Mouse (Mus musculus) liver, postnatal 0 days (tissue): ENCODE results near the gene Asic3. TPM values are rescaled to one million over a fixed set of nuclear protein-coding genes. Genes with fewer than 3 reads are reported as not detected.
A peak's percentile ranks its signal among the peaks of the same experiment; 100 is the strongest.

Experiments
- ATAC-seq: fragments of 200-750 bp; cut with Nextera tagmentation; 2 replicates; pipeline ENCODE4 v1.8.0; 2017; ENCODE audit warnings: mild to moderate bottlenecking, moderate library complexity
- DNase-seq: peaks from one replicate; pipeline ENCODE4 v3.0.0-alpha.2; 2016
- H3K27ac ChIP-seq: fragments of 300-500 bp; sonication (generic); 2 replicates; pipeline ENCODE4 v1.5.1; 2014; ENCODE audit warnings: antibody characterized with exemption, moderate library complexity, mild to moderate bottlenecking, low read depth
- H3K27me3 ChIP-seq: fragments of 300-500 bp; sonication (generic); 2 replicates; pipeline ENCODE4 v1.6.1; 2014; ENCODE audit warnings: low read length, control low read depth, mixed read lengths; ENCODE audit not compliant: insufficient read depth
- H3K36me3 ChIP-seq: fragments of 300-500 bp; sonication (generic); replicated peaks from 2 replicates; pipeline ENCODE4 v1.6.1; 2014; ENCODE audit warnings: mild to moderate bottlenecking, control low read depth, low read length, moderate library complexity, mixed read lengths; ENCODE audit not compliant: insufficient read depth
- H3K4me1 ChIP-seq: fragments of 300-500 bp; sonication (generic); 2 replicates; pipeline ENCODE4 v1.6.1; 2014; ENCODE audit warnings: antibody characterized with exemption, mild to moderate bottlenecking, control low read depth; ENCODE audit not compliant: insufficient read depth
- H3K4me2 ChIP-seq: fragments of 300-500 bp; sonication (generic); 2 replicates; pipeline ENCODE4 v1.6.1; 2014; ENCODE audit warnings: low read depth, mild to moderate bottlenecking, low read length, moderate library complexity, mixed read lengths
- H3K4me3 ChIP-seq: fragments of 300-500 bp; sonication (generic); 2 replicates; pipeline ENCODE4 v1.5.1; 2014; ENCODE audit warnings: low read depth, low read length
- H3K9ac ChIP-seq: fragments of 300-500 bp; sonication (generic); replicated peaks from 2 replicates; pipeline ENCODE4 v1.6.1; 2014; ENCODE audit warnings: mild to moderate bottlenecking, moderate library complexity
- H3K9me3 ChIP-seq: fragments of 300-500 bp; sonication (generic); 2 replicates; pipeline ENCODE4 v1.6.1; 2016; ENCODE audit warnings: mild to moderate bottlenecking, control low read depth, low read length, mixed read lengths
- CTCF ChIP-seq: sonication (generic); IDR thresholded peaks from 2 replicates; pipeline ENCODE4 v1.5.1; 2016; ENCODE audit warnings: antibody characterized with exemption, low read depth
- EP300 ChIP-seq: IDR thresholded peaks from 2 replicates; pipeline ENCODE4 v1.6.1; 2016; ENCODE audit warnings: antibody characterized with exemption, low read depth, mild to moderate bottlenecking
- WGBS: fragments of 180-500 bp; shearing (Covaris S2); extraction: QIAGEN DNeasy Blood & Tissue Kit; methylation state at CpG from one replicate; pipeline ENCODE4 v1.1.7; 2014; ENCODE audit not compliant: insufficient replicate concordance; 5-methylcytosine and 5-hydroxymethylcytosine counted together
- polyA plus RNA-seq: library from polyadenylated mRNA; unstranded; fragments of >200 nt; fragmentation: Nextera tagmentation; extraction: Ambion mirVana; gene quantifications from 2 replicates; pipeline ENCODE4 v1.2.1, GENCODE M21; 2015

Asic3 gene
- polyA plus RNA-seq, 1 experiment from 2014 or later = not detected

- ATAC-seq (peak; percentile 89), DNase-seq (peak; percentile 98)
- Histone ChIP-seq H3K4me1 (peaks cover 26% of the 10 kb centered on the region), H3K4me2 (peak within 1 kb of the TSS; percentile 96), H3K9ac (peak within 1 kb of the TSS; percentile 80), H3K9me3 (no peaks in the 10 kb centered on the region), H3K27ac (peak within 1 kb of the TSS; percentile 97), H3K27me3 (no peaks in the 10 kb centered on the region), H3K36me3 (peaks cover 11% of the 10 kb centered on the region; the same call in 1 of the 2 replicates), H3K4me3 (peak within 1 kb of the TSS; percentile 65)
- WGBS = under 1% methylated on average over 46 of the region's 46 CpGs
- TF ChIP-seq CTCF (no peak), EP300 (peak; percentile 79)
These were observed 10.2 kb downstream of the Asic3 start, which contains the start of the genes Cdk5 and Slc4a2 for GRCm38 (mm10) chr5:24423129-24424003. Gene Cdk5 (minus strand): TSS chr5:24423530. Gene Slc4a2 (plus strand): TSS chr5:24423837.

GRCm38 (mm10) chr5:24424004-24424781 lies 11.0 kb downstream of the Asic3 start:
- peak; percentile 59 for ATAC-seq
- no peak for DNase-seq
- Histone ChIP-seq H3K9me3 (no peaks in the 10 kb centered on the region), H3K27ac (peak overlapping the region; percentile 97), H3K9ac (peak overlapping the region; percentile 80), H3K4me2 (peak overlapping the region; percentile 96), H3K4me1 (peaks cover 26% of the 10 kb centered on the region), H3K27me3 (no peaks in the 10 kb centered on the region), H3K36me3 (peaks cover 9% of the 10 kb centered on the region; the same call in 1 of the 2 replicates), H3K4me3 (peak overlapping the region; percentile 65)
- 12% methylated on average over 21 of the region's 21 CpGs for WGBS
- TF ChIP-seq EP300 (no peak), CTCF (no peak)

- no peaks in the 10 kb centered on the region for H3K9me3 ChIP-seq
- H3K4me3 ChIP-seq = peak overlapping the region; percentile 65
- H3K4me1 ChIP-seq = peaks cover 26% of the 10 kb centered on the region
- H3K27me3 ChIP-seq = no peaks in the 10 kb centered on the region
- peak; percentile 90 for DNase-seq
- peak overlapping the region; percentile 97 for H3K27ac ChIP-seq
- H3K9ac ChIP-seq = peak overlapping the region; percentile 80
- peak overlapping the region; percentile 96 for H3K4me2 ChIP-seq
- peak; percentile 56 for ATAC-seq
- WGBS = under 1% methylated on average over 54 of the region's 60 CpGs
- TF ChIP-seq EP300 (no peak), CTCF (no peak)
- peaks cover 15% of the 10 kb centered on the region for H3K36me3 ChIP-seq
These were observed 11.7 kb downstream of the Asic3 start for GRCm38 (mm10) chr5:24424861-24425411.

- Histone ChIP-seq H3K4me2 (peak overlapping the region; percentile 96), H3K4me1 (peaks cover 26% of the 10 kb centered on the region), H3K9me3 (no peaks in the 10 kb centered on the region), H3K36me3 (peaks cover 14% of the 10 kb centered on the region), H3K9ac (peak overlapping the region; percentile 80), H3K27ac (peak overlapping the region; percentile 97), H3K27me3 (no peaks in the 10 kb centered on the region), H3K4me3 (peak overlapping the region; percentile 65)
- whole genome bisulfite sequencing = 3% methylated on average over 27 of the region's 30 CpGs
- DNase-seq (no peak), ATAC-seq (no peak)
- TF ChIP-seq CTCF (peak; percentile 42), EP300 (no peak)
These were observed 12.3 kb downstream of the Asic3 start for GRCm38 (mm10) chr5:24425421-24426036.

GRCm38 (mm10) chr5:24426037-24426432 lies 12.8 kb downstream of the Asic3 start:
- Histone ChIP-seq H3K36me3 (peaks cover 13% of the 10 kb centered on the region), H3K9me3 (no peaks in the 10 kb centered on the region), H3K4me1 (peaks cover 26% of the 10 kb centered on the region), H3K27ac (no peak overlapping the region), H3K4me3 (peak overlapping the region; percentile 65), H3K4me2 (peak overlapping the region; percentile 96), H3K9ac (peak overlapping the region; percentile 80), H3K27me3 (no peaks in the 10 kb centered on the region)
- no peak for TF ChIP-seq EP300
- no peak for TF ChIP-seq CTCF
- WGBS = 11% methylated on average over 10 of the region's 10 CpGs
- DNase-seq = no peak
- ATAC-seq = no peak
